Mouse (Mus musculus) adipose tissue, adult 10 weeks (tissue): Measurements from ENCODE around the gene Ifnb1. TPM values are rescaled to one million over a fixed set of nuclear protein-coding genes. Genes with fewer than 3 reads are reported as not detected.

Experiments
- polyA plus RNA-seq: library from polyadenylated mRNA; stranded (reverse); fragments of 350-450 nt; fragmentation: Illumina TruSeq; extraction: RNeasy Lipid Tissue Mini Kit (QIAGEN cat#74804); gene quantifications from one replicate; pipeline ENCODE4 v1.2.3, GENCODE M21; 2014; ENCODE audit warnings: low read depth, low replicate concordance

The Ifnb1 gene
- not detected for polyA plus RNA-seq

DNA sequence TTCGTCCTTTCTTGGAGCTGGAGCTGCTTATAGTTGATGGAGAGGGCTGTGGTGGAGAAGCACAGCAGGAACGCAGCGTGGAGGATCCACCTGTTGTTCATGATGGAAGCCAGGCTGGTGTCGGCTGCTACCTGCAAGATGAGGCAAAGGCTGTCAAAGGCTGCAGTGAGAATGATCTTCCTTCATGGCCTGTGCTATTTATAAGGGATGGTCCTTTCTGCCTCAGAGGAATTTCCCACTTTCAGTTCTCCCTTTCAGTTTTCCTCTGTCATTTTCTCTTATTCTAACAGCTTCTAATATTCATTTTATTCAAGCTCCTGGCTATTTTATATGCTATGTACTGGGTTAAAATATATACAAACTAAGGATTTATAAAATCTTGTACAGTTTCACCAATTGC, at the start of gene Ifnb1:
Gene Ifnb1, minus strand, starts transcription at position 101 of the 400 bp plus-strand sequence.

GRCm38 (mm10) chr4:88571698-88572097, 49.1 kb upstream of the Ifnb1 start, which contains the start of gene Ifna14:
Gene Ifna14 (minus strand): TSS chr4:88571798.

DNA sequence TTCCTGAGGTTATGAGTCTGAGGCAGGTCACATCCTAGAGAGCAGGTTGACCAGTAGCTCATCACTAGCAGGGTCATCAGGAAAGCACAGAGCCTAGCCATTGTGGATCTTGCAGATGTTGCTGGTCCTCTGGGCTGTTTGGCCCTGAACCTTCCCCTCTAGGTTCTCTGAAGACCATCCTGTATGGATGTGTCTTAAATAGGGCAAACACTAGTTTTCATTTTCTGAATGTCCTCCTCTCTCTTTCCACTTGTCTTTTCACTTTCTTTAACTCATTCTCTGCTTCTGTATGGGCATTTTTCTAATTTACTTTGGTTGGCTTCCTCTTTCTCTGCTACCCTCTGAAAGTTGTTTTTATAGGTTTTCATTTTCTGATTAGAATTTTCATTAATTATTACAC, 35.6 kb upstream of the Ifnb1 start, which contains the start of gene Ifna15:
Gene Ifna15, minus strand, starts transcription at position 101 of the 400 bp plus-strand sequence.

Other genes starting within 250 kb of the Ifnb1 start
- gene Hacd4, start 83.8 kb downstream of the Ifnb1 start, polyA plus RNA-seq, result 11.9 TPM
- not detected for gene Ifna15, start 35.5 kb upstream of the Ifnb1 start, polyA plus RNA-seq
- gene Ifna14, start 49.0 kb upstream of the Ifnb1 start, polyA plus RNA-seq, result not detected
- gene Ifna9, start 69.6 kb upstream of the Ifnb1 start, polyA plus RNA-seq, result not detected
- not detected for gene Ifna12, start 80.6 kb upstream of the Ifnb1 start, polyA plus RNA-seq
- gene C87499, start 111.6 kb upstream of the Ifnb1 start, polyA plus RNA-seq, result not detected
- not detected for gene Ifna13, start 121.7 kb upstream of the Ifnb1 start, polyA plus RNA-seq
- gene Ifna16, start 154.2 kb upstream of the Ifnb1 start, polyA plus RNA-seq, result not detected
- not detected for gene Ifna2, start 161.1 kb upstream of the Ifnb1 start, polyA plus RNA-seq
- not detected for gene Ifnab, start 168.6 kb upstream of the Ifnb1 start, polyA plus RNA-seq
- 0.62 TPM for gene Gm26566, start 199.0 kb upstream of the Ifnb1 start, polyA plus RNA-seq
- gene Klhl9, start 199.7 kb upstream of the Ifnb1 start, polyA plus RNA-seq, result 33.9 TPM
- gene Gm13271, start 232.1 kb upstream of the Ifnb1 start, polyA plus RNA-seq, result not detected
- gene Gm13283, start 237.3 kb upstream of the Ifnb1 start, polyA plus RNA-seq, result not detected